Mouse (Mus musculus) urinary bladder, postnatal 14 days (tissue): ENCODE data around the gene Stac.

Source experiments
- DNase-seq: peaks from one replicate; pipeline ENCODE4 v3.0.0; 2021; ENCODE audit warnings: low spot score

Stac gene

GRCm38 (mm10) chr9:111689680-111690483, at the start of gene Stac:
Gene Stac (minus strand): TSS chr9:111690348.
- peak; percentile 20 for DNase-seq

GRCm38 (mm10) chr9:111739431-111740245, 49.5 kb upstream of the Stac start:
- no peak for DNase-seq

DNA sequence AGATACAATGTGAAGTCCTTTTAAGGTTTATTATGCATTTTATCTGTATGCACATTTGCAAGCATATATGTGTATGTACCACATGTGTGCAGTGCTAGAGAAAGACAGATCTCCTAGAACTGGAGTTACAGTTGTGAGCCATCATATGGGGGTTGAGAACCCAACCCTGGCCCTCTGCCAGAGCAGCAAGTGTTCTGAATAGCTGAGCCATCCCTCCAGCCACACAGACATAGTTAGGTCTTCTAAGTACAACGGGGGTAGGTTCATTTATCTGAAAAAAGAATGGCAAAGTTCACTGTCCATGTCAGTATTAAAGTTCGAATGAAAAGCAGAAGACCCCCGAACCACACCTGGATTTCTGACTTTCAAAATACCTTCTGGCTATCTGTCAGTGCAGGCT, 48.9 kb upstream of the Stac start:
- no peak for DNase-seq

GRCm38 (mm10) chr9:111737796-111738195, 47.6 kb upstream of the Stac start:
- DNase-seq: no peak

DNA sequence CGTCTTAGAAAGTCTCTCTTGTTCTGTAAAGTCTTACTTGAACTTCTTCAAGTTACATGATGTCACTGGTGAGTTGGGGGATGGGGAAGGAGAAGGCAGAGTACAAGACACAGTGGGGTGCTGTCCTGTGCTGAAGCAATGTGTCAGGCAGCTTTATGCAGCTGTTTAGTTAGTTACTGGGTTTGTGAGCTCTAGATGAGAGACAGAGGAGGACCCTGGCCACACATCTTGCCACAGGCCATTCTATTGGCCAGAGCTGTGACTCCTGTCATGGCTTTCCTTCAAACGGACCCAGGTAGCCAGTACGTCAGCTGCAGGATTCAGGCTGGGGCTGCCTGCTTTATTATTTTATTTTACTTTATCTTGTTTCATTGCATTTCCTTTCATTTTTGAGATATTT, 45.8 kb upstream of the Stac start:
- DNase-seq: no peak

DNA sequence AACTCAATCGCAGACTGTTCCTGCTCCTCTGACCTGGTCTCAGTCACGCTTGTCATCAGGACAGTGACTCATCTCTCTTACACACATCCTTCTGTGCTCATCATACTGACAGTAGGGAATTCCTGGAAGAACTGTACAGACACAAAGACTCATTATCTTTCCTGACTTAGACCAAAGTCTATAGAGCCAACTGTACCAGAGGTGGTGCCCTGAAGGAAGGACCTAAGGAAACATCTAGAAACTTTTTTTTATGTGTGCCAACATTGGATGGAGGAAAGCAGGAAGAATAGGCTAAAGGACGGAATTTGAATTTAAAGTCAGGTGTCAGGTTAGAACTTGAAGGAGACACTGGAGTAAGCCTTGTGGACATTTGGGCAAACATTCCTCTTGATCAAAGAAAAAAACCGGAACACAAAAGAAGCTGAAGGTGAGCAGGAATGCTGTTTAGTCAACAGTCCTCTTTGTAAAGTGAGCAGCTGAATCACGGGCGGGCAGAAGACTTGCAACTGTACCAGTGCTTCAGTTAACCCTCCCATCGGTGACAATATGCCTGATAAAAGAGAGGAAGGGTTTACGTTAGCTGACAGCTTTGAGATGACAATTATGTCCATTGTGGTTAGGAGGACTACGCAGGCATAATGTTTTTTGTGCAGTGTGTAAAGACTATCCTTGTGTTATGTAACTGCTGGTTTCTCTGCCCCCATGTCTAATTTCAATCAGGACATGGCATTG, 42.0 kb upstream of the Stac start:
- no peak for DNase-seq

DNA sequence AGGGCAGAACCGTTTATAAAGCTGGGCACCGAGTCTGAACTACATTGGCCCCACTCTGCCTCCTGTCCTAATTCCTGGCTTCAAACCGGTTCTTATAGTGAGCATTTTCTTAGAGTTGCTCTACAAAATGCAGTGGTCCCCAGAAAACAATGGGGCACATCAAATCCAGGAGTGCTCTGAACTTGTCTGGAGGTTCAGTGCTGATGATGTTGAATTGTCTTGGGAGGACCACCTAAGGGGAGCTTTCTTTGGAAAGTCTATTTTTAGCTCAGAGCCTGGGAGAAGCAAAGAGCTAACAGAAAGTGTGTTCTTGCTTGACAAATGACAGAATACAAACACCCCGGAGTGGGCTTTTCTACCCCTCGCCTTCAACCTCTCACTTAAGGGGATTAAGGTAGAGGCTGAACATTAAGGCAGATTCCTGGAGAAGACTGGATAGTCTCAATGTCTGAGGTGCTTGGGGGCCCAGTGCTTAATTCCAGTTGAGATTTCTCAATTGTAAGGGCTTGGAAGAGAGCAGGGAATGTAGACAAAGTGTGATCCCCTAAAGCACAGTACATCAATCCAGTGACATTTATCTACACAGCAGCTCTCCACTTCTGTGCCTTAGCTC, 34.9 kb upstream of the Stac start:
- DNase-seq: no peak

DNA sequence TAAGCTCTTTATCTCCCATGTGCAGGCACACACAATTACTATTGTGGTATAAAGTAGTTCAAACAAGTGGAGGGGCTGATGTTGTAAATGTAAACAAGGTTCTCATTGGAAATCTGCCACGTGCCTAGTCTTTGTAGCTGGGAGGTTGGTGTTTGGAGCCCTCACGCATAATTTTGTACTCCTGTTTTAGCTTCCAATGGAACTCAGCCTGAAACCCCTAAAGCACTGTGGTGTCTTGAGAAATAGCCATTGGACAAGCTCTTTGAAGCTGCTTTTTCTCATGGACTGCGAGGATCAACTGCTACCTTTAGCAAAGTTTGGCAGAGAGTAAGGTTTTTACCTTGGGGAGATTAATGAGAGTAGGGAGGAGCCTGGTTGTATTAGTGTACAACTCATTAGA, 24.3 kb upstream of the Stac start:
- DNase-seq: no peak

- DNase-seq: no peak
These were observed 10.0 kb upstream of the Stac start for GRCm38 (mm10) chr9:111700101-111700500.

- DNase-seq: no peak
These were observed 322 bp upstream of the Stac start for GRCm38 (mm10) chr9:111690484-111690855.

DNA sequence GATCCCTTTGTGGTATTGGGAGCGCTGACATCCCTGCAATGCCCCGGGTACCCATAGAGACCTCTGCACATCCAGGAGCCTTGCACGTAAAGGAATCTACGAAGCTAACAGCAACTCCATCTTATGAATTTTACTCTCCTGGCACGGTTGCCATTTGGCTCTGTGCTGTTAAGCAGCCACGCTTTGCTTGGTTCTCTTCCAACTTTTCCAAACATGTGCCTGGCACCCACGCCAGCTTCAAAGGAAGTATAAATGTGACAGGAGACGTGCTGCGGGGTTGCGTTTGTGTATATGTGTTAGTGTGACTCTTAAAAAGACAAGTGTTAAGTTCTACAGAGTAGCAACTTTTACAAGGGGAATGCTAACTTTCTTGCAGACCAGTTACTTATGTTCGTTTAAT, 1.0 kb downstream of the Stac start:
- no peak for DNase-seq

GRCm38 (mm10) chr9:111684170-111684569, 6.0 kb downstream of the Stac start:
- DNase-seq: no peak

DNA sequence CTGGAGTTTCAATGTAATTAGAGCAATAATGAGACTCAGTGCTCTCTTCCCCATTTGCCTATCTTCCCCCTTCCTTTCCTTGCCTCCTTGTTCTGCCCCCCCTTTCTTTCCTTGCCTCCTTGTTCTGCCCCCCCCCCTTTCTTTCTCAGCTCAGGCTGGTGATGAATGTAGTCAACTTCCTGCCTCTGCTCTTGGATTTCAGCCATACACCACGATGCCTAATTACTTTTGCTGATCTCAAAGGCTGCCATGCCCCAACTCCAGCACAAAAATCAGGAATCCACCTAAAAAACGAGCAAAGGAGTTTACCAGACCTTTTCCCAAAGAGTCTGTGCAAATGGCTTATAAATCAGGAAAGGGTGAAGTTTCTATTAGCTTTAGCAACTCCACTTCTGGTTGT, 10.6 kb downstream of the Stac start:
- no peak for DNase-seq

- DNase-seq: no peak
These were observed 20.3 kb downstream of the Stac start for GRCm38 (mm10) chr9:111669816-111670215.

DNA sequence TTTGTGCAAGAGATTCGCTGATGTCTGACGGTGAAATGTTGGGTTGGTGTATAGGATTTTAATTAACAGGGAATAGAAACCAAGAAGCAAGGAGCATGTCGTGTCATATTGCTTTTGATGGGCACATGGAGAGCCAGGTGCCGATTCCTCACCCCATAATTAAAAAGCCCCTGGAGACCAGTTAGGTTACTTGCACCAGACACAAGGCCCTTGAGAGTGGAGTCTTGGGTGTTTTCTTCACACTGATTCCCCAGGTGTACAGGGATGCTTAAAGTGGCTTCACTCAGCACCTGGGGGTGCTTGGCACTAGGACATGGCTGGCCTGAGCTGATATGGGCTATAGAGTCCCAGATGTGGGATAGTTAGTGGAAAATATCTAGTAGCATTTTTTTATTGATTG, 35.1 kb downstream of the Stac start:
- no peak for DNase-seq

- no peak for DNase-seq
These were observed 45.9 kb downstream of the Stac start for GRCm38 (mm10) chr9:111644228-111644627.

GRCm38 (mm10) chr9:111643369-111643768, 46.8 kb downstream of the Stac start:
- DNase-seq: no peak

DNA sequence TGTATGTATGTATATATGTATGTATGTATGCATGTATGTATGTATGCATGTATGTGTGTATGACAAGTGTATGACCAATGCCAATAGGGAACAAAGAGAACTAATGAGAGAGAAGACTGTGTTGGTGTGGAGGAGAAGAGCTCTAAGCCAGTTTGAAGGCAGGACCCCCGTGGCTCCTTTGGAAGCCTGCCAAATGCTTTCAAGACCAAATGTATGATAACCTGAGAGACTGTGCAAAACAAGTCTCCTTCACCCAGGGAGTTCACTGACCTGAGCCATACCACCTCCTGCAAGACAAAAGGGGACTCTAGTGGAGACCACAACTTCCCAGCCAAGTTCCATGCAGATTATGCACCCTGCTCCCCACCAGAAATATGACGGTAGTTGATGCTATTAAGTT, 52.5 kb downstream of the Stac start:
- no peak for DNase-seq

GRCm38 (mm10) chr9:111632833-111633232, 57.3 kb downstream of the Stac start:
- DNase-seq: no peak

DNA sequence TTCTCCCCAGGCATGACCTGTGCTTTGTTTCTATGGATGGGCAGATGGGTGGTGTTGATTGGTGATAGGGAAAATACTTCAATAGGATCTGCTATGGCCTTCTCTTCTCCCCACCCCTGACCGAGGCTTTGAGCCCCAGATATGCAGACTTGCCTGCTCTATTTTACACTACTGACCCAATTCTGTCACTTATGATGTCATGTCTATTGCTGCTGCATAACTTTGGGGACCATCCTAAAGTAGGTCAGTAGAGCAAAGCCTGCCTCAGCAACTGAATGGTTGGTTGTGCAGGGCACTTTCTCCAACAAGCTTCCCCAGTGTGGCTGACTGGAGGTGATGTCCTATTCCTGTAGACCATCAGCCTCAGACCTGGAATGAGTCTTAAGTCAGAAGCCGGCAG, 69.0 kb downstream of the Stac start:
- DNase-seq: no peak

- DNase-seq: no peak
These were observed 78.8 kb downstream of the Stac start for GRCm38 (mm10) chr9:111611341-111611740.

DNA sequence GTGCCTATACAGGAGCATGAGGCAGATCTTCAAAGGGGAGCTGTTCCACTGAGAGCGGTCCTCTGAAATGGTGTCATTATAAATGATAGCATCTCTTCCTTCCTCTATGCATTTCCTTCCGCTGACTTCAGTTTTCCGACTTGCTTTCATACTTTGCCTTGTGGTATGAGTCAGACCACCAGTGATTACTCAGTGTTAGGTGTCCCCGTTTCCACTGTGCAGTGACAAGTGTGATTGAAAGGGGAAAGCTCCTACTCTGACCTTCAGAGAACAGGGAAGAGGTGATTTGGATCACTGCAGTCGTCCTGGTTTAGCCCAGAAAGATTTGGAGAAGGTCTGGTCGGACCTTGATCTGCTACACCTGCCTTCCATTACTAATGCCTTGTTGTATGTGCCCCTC, 81.4 kb downstream of the Stac start:
- DNase-seq: no peak
